Mouse (Mus musculus) embryonic fibroblast, embryonic 13.5 days (primary cell): ENCODE data around the gene Dsel.

Experiments used
- CTCF ChIP-seq: IDR thresholded peaks from 2 replicates; pipeline ENCODE4 v1.5.1; 2011; ENCODE audit warnings: mild to moderate bottlenecking, control low read depth, low read length, moderate library complexity, borderline replicate concordance; ENCODE audit not compliant: insufficient read depth
- POLR2A ChIP-seq: IDR thresholded peaks from 2 replicates; pipeline ENCODE4 v1.6.1; 2011; ENCODE audit warnings: low read depth, mild to moderate bottlenecking, control low read depth, low read length, moderate library complexity

DNA sequence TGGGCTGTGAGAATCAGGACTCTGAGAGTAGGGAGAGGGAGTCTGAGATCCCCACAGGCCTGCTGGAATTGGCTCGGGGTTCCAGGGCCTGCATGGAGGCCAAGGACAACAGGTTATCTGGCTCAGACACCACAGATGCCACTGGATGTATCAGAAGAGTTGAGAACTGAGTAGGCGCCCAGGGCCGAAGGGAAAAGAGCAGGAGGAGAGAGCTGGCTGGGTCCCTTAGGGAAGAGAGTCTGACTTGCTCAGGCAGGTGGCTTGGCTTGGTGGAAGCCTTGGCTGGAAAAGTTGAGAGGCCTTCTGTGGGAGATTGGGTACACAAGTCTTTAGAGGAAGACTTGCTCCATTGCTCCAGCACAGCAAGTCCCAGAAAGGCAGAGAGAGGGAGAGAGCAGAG is 18.6 kb upstream of the Dsel start:
- TF ChIP-seq POLR2A (no peak), CTCF (no peak)
